Mouse (Mus musculus): ENCODE measurements at regions not wholly inside any gene's neighbourhood (a gene's known extent, or its start where the extent isn't known, plus 50 kb on each side); places are given as distances from the start of the nearest gene placed in this dataset.
"Not testable (repeated sequence)": the region's sequence is repeated elsewhere in the genome, so short reads cannot be mapped to it uniquely, and the experiment has no call there.

DNA sequence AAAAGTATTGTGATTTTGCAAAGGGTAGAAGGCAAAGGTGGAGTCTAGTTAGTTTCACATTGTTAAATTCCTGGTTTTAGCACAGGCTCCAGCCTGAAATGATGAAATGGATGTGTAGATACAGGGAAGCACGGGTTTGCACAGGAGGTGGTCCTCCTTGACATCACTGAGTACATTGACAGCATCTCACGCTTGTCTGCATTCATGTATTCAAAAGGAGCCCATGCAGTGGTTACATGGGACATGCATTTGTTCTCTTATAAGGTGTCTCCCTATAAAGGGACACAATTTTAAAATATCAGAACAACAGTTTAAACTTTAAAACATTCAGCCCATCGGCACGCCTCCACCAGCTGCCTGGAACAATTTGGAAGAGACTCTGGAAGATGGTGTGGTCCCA is 322.4 kb upstream of the Igfbp7 start:
- H3K27me3 ChIP-seq (ENCODE audit: control insufficient read depth, insufficient read depth, low read depth, low read length); H3K4me2 ChIP-seq (ENCODE audit: low read depth, low read length); H3K36me3 ChIP-seq (ENCODE audit: control insufficient read depth, insufficient read depth, low read length); H3K4me1 ChIP-seq (replicated peaks; ENCODE audit: control insufficient read depth, insufficient read depth, low read length); H3K4me3 ChIP-seq (ENCODE audit: low read length); H3K9me3 ChIP-seq (ENCODE audit: control insufficient read depth, low read length); H3K9ac ChIP-seq (ENCODE audit: low read length); H3K27ac ChIP-seq (ENCODE audit: low read length); ATAC-seq (ENCODE audit: low read depth): not testable (repeated sequence)
- WGBS = 69% methylated on average over 4 of the region's 4 CpGs

DNA sequence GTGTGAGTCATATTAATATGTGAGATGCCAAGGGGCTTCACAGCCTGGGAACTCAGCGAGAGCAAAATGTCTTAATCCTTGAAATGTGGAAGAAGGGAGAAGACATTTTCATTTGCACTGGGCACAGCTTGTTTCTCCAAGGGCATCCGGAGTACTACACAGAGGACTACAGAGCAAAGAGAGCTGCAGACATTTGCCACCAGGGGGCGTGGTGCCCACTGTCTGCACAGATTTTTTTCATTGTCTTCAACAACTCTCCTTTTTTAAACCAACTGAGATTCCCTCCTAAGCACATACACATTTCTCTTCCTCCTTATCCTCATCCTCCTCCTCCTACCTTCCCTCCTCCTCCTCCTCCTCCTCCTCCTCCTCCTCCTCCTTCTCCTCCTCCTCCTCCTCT is 273.8 kb upstream of the Igfbp7 start:
- no peak for ATAC-seq (ENCODE audit: low read depth)
- Histone ChIP-seq H3K27me3 (ENCODE audit: control insufficient read depth, insufficient read depth, low read depth, low read length) (no peaks in the 10 kb centered on the region), H3K4me2 (ENCODE audit: low read depth, low read length) (no peak overlapping the region), H3K4me1 (replicated peaks; ENCODE audit: control insufficient read depth, insufficient read depth, low read length) (no peaks in the 10 kb centered on the region), H3K27ac (ENCODE audit: low read length) (no peak overlapping the region), H3K36me3 (ENCODE audit: control insufficient read depth, insufficient read depth, low read length) (no peaks in the 10 kb centered on the region), H3K9me3 (ENCODE audit: control insufficient read depth, low read length) (no peaks in the 10 kb centered on the region), H3K4me3 (ENCODE audit: low read length) (no peak overlapping the region), H3K9ac (ENCODE audit: low read length) (no peak overlapping the region)
- 66% methylated on average over 3 of the region's 3 CpGs for WGBS

DNA sequence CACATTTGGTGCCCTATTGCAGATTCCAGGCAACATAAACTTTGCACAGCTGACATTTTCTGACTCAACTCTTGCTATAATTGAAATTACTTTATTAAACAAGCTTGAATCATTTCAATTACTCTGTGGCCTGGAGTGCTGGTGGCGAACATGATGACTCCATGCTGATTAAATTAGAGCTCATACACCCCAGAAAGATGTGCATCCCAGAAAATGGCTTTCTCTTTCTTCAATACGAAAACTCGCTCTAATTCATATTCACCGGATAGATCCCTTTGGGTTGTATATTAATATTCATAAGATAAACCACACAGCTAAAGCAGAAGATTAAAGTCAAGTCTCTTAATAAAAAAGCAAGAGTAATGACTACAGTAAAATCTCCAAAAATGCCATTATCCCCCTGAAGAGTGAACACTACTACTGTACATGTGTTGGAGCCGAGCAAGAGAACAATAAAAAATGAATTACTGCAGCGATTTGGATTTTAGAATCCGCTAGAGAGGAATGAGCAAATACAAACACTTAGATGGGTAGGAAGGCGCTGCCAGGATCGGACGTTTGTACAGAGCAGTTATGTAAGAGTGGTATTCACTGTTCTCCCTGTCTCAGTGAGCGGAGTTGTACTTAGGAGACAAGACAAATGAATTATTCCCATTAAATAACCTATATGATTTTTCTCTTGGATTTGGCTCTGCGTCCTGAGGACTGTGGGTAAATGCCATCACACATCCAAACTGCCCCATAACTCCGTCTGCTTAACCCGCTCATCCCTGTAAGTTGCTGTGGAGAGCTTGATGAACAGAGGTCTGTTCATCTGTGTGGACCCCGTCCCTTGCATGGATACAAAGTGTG is 264.5 kb upstream of the Igfbp7 start:
- Histone ChIP-seq H3K36me3 (ENCODE audit: control insufficient read depth, insufficient read depth, low read length) (no peaks in the 10 kb centered on the region), H3K4me2 (ENCODE audit: low read depth, low read length) (no peak overlapping the region), H3K9ac (ENCODE audit: low read length) (no peak overlapping the region), H3K9me3 (ENCODE audit: control insufficient read depth, low read length) (no peaks in the 10 kb centered on the region), H3K27ac (ENCODE audit: low read length) (no peak overlapping the region), H3K4me3 (ENCODE audit: low read length) (no peak overlapping the region), H3K4me1 (replicated peaks; ENCODE audit: control insufficient read depth, insufficient read depth, low read length) (no peaks in the 10 kb centered on the region), H3K27me3 (ENCODE audit: control insufficient read depth, insufficient read depth, low read depth, low read length) (no peaks in the 10 kb centered on the region)
- no peak for ATAC-seq (ENCODE audit: low read depth)
- whole genome bisulfite sequencing = 75% methylated on average over 15 of the region's 15 CpGs

DNA sequence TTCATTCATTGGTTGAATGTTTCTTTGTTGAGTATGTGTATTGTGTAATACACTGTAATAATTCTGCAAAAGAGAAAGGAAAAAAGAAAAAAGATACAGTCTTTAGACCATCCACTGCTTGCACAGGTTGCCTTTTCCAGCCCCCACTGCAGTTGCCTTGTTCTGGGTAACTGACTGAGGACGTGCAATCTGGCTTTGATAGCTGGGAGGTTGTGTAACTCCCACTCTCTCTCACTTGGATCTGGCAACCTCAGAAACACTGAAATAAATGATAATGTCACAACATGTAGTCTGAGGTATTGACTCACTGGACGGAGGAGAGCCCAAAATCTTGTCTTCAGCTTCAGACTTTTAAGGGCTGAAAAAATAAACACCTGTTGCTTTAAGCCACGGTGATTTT is 255.3 kb upstream of the Igfbp7 start:
- Histone ChIP-seq H3K4me2 (ENCODE audit: low read depth, low read length) (no peak overlapping the region), H3K4me1 (replicated peaks; ENCODE audit: control insufficient read depth, insufficient read depth, low read length) (no peaks in the 10 kb centered on the region), H3K27ac (ENCODE audit: low read length) (no peak overlapping the region), H3K27me3 (ENCODE audit: control insufficient read depth, insufficient read depth, low read depth, low read length) (no peaks in the 10 kb centered on the region), H3K9me3 (ENCODE audit: control insufficient read depth, low read length) (no peaks in the 10 kb centered on the region), H3K9ac (ENCODE audit: low read length) (no peak overlapping the region), H3K4me3 (ENCODE audit: low read length) (no peak overlapping the region), H3K36me3 (ENCODE audit: control insufficient read depth, insufficient read depth, low read length) (no peaks in the 10 kb centered on the region)
- ATAC-seq (ENCODE audit: low read depth) = no peak
- 32% methylated on average over 3 of the region's 3 CpGs for WGBS

DNA sequence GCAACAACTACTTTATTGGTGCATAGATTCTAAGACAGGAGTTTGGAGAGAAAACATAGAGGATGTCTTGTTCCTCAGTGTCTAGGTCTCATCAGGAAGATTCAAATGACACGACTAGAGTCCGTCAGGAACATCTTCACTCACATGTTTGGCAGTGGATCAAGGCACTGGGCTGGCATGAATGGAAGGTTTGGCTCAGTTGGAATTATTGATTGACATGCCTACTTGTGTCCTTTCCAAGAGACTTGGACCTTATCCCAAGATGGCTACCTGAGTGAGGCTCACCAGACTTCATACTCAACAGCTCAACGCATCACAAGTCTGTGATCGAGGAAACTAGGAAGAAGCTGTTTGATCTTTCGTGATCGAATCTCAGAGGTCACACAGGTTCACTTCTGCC is 251.2 kb upstream of the Igfbp7 start:
- Histone ChIP-seq H3K27ac (ENCODE audit: low read length) (no peak overlapping the region), H3K4me2 (ENCODE audit: low read depth, low read length) (no peak overlapping the region), H3K9me3 (ENCODE audit: control insufficient read depth, low read length) (no peaks in the 10 kb centered on the region), H3K27me3 (ENCODE audit: control insufficient read depth, insufficient read depth, low read depth, low read length) (no peaks in the 10 kb centered on the region), H3K9ac (ENCODE audit: low read length) (no peak overlapping the region), H3K4me1 (replicated peaks; ENCODE audit: control insufficient read depth, insufficient read depth, low read length) (no peaks in the 10 kb centered on the region), H3K4me3 (ENCODE audit: low read length) (no peak overlapping the region), H3K36me3 (ENCODE audit: control insufficient read depth, insufficient read depth, low read length) (no peaks in the 10 kb centered on the region)
- WGBS = 82% methylated on average over 6 of the region's 6 CpGs
- ATAC-seq (ENCODE audit: low read depth) = no peak

DNA sequence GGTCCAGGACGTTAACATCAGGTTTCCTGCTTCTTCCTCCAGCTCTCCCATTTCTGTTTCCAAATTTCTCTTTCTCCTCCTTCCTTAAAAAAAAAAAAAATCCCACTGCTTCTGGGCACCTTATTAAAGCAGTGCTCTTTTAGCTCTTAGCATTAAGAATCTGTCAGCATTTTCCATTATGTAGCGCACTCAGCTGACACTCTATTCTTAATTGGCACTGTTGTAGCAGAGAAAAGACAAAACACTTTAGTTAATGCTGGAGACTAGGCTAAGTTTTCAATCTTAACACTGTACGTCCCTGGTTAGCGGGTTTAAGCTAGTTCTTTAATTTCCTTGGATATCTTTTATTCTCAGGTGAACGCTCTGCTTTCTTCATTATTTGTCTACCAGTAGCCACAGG is 236.8 kb upstream of the Igfbp7 start:
- Histone ChIP-seq H3K36me3 (ENCODE audit: control insufficient read depth, insufficient read depth, low read length) (no peaks in the 10 kb centered on the region), H3K9ac (ENCODE audit: low read length) (no peak overlapping the region), H3K4me2 (ENCODE audit: low read depth, low read length) (no peak overlapping the region), H3K27ac (ENCODE audit: low read length) (no peak overlapping the region), H3K9me3 (ENCODE audit: control insufficient read depth, low read length) (no peaks in the 10 kb centered on the region), H3K4me1 (replicated peaks; ENCODE audit: control insufficient read depth, insufficient read depth, low read length) (no peaks in the 10 kb centered on the region), H3K27me3 (ENCODE audit: control insufficient read depth, insufficient read depth, low read depth, low read length) (no peaks in the 10 kb centered on the region), H3K4me3 (ENCODE audit: low read length) (no peak overlapping the region)
- no peak for ATAC-seq (ENCODE audit: low read depth)
- WGBS = 87% methylated on average over 5 of the region's 5 CpGs

DNA sequence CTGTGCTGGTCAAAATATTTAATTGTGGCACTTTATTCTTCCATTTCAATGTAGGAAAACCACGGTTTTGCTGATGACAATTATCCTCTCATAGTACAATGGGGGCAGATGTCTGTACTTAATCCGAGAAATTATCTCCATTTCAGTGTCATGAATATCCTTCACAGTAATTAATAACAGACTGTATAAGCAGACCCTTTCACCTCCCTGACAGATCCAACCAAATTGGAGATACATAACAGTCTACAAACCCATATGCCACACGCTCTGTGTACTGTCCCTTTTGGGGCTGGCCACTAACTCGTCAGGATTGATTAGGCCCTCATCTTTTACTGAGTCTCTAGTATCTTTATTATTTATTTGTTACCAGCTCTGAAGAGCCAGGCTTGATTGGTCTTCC is 212.6 kb upstream of the Igfbp7 start:
- H3K36me3 ChIP-seq (ENCODE audit: control insufficient read depth, insufficient read depth, low read length) = no peaks in the 10 kb centered on the region
- 67% methylated on average over 4 of the region's 4 CpGs for WGBS
- no peak overlapping the region for H3K27ac ChIP-seq (ENCODE audit: low read length)
- no peak overlapping the region for H3K9ac ChIP-seq (ENCODE audit: low read length)
- ATAC-seq (ENCODE audit: low read depth) = no peak
- H3K4me1 ChIP-seq (replicated peaks; ENCODE audit: control insufficient read depth, insufficient read depth, low read length) = no peaks in the 10 kb centered on the region
- H3K9me3 ChIP-seq (ENCODE audit: control insufficient read depth, low read length) = no peaks in the 10 kb centered on the region
- no peaks in the 10 kb centered on the region for H3K27me3 ChIP-seq (ENCODE audit: control insufficient read depth, insufficient read depth, low read depth, low read length)
- no peak overlapping the region for H3K4me2 ChIP-seq (ENCODE audit: low read depth, low read length)
- H3K4me3 ChIP-seq (ENCODE audit: low read length) = no peak overlapping the region

DNA sequence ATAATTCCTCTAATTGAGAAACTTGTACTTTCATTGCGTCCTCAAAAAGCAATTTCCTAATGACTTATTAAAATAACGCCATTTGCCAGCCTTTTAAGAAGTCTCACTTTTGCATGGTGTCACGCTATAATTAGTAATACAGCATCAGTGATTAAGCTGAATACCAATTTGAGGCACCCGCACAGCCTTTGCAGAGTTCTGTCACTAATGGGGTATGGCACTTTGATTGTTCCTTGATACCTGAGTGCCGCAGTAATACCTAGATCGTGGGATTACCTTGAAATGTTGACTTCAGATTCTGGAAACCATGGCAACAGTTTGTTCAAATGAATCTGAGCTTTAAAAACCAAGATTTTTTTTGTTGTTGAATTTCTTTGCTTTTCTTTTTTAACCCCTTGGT is 202.7 kb upstream of the Igfbp7 start:
- Histone ChIP-seq H3K27me3 (ENCODE audit: control insufficient read depth, insufficient read depth, low read depth, low read length) (no peaks in the 10 kb centered on the region), H3K9ac (ENCODE audit: low read length) (no peak overlapping the region), H3K9me3 (ENCODE audit: control insufficient read depth, low read length) (no peaks in the 10 kb centered on the region), H3K4me2 (ENCODE audit: low read depth, low read length) (no peak overlapping the region), H3K36me3 (ENCODE audit: control insufficient read depth, insufficient read depth, low read length) (no peaks in the 10 kb centered on the region), H3K4me1 (replicated peaks; ENCODE audit: control insufficient read depth, insufficient read depth, low read length) (no peaks in the 10 kb centered on the region), H3K4me3 (ENCODE audit: low read length) (no peak overlapping the region), H3K27ac (ENCODE audit: low read length) (no peak overlapping the region)
- 83% methylated on average over 6 of the region's 6 CpGs for WGBS
- no peak for ATAC-seq (ENCODE audit: low read depth)

DNA sequence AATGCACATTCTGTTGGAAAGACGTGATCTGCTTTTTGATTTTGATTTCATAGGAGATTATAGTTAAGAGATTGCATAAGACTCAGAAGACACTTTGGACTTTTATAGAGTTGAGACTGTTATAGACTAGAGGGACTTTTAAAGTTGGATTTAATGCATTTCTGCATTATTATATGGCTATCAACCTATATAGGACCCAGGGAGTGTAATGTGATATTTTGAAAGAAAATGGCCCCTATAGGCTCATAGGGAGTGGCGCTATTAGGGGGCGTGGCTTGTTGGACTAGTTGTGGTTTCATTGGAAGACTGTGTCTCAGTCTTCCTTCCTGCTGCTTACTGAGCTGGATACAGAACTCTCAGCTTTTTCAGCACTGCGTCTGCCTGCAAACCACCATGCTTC is 186.9 kb upstream of the Igfbp7 start:
- no peak for ATAC-seq (ENCODE audit: low read depth)
- H3K4me1 ChIP-seq (replicated peaks; ENCODE audit: control insufficient read depth, insufficient read depth, low read length) = no peaks in the 10 kb centered on the region
- no peaks in the 10 kb centered on the region for H3K9me3 ChIP-seq (ENCODE audit: control insufficient read depth, low read length)

DNA sequence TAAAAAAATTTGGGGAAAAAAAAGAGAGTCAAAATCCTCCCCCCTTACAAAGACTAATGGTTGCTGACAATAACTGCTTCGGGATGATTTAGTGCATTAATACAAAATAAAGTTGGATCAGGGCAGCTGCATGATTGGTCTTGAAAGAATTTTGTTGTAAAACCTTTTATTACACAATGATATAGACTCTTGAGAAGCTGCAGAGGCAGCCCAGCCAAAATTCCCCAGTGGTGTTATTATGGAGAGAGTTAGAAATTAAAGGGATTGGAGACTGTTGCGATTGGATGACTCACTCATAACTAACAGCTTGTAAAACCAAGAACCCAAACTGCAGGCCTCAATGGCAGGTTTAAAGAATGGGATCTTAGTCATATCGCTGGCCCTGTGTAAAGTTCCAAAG is 181.4 kb upstream of the Igfbp7 start:
- H3K4me2 ChIP-seq (ENCODE audit: low read depth, low read length) = no peak overlapping the region
- H3K27ac ChIP-seq (ENCODE audit: low read length) = no peak overlapping the region
- H3K9ac ChIP-seq (ENCODE audit: low read length) = no peak overlapping the region
- ATAC-seq (ENCODE audit: low read depth) = no peak
- no peaks in the 10 kb centered on the region for H3K4me1 ChIP-seq (replicated peaks; ENCODE audit: control insufficient read depth, insufficient read depth, low read length)
- H3K36me3 ChIP-seq (ENCODE audit: control insufficient read depth, insufficient read depth, low read length) = no peaks in the 10 kb centered on the region
- H3K9me3 ChIP-seq (ENCODE audit: control insufficient read depth, low read length) = no peaks in the 10 kb centered on the region
- H3K27me3 ChIP-seq (ENCODE audit: control insufficient read depth, insufficient read depth, low read depth, low read length) = no peaks in the 10 kb centered on the region
- no peak overlapping the region for H3K4me3 ChIP-seq (ENCODE audit: low read length)
- 88% methylated on average over 3 of the region's 3 CpGs for WGBS

More for the DNA sequence above, 186.9 kb upstream of the Igfbp7 start:
- 87% methylated on average over 4 of the region's 4 CpGs for WGBS
- no peaks in the 10 kb centered on the region for H3K36me3 ChIP-seq (ENCODE audit: control insufficient read depth, insufficient read depth, low read length)
- H3K9ac ChIP-seq (ENCODE audit: low read length) = no peak overlapping the region
- H3K27ac ChIP-seq (ENCODE audit: low read length) = no peak overlapping the region
- H3K4me3 ChIP-seq (ENCODE audit: low read length) = no peak overlapping the region
- H3K4me2 ChIP-seq (ENCODE audit: low read depth, low read length) = no peak overlapping the region
- H3K27me3 ChIP-seq (ENCODE audit: control insufficient read depth, insufficient read depth, low read depth, low read length) = no peaks in the 10 kb centered on the region

All from lung, embryonic 16.5 days (tissue).